Mouse (Mus musculus) embryonic stem cell, embryonic (primary cell): ENCODE results near the gene Zfp105.

Source experiments
- CTCF ChIA-PET, 4 experiments: fragments of 300-600 bp in 2 of 4; fragments of 350-600 bp in 2 of 4; sonication (Branson Sonifier 250); formaldehyde crosslinking; loops; one replicate each; lab custom pipeline; 2022; ENCODE audit warnings: inconsistent platforms in 2 of 4; lab: Charles Lee
- POLR2A ChIA-PET, 4 experiments: fragments of 300-600 bp in 2 of 4; fragments of 350-600 bp in 2 of 4; sonication (Branson Sonifier 250); formaldehyde crosslinking; loops; one replicate each; lab custom pipeline; 2022; ENCODE audit warnings: antibody characterized with exemption in 4 of 4, inconsistent platforms in 1 of 4; lab: Charles Lee

Gene Zfp105

GRCm38 (mm10) chr9:122922936-122923381 is at the start of gene Zfp105:
Gene Zfp105 (plus strand): TSS chr9:122923072.
- ChIA-PET POLR2A (interaction anchor here in 3 of 4 experiments (0.5 to 2.0 kb wide), 13 partner anchors 11 to 836 kb away, joined by 3 to 7 read pairs (median 3); partner anchors contain the start of genes 1110059G10Rik (in 1 of the 3), Exosc7 (in 1 of the 3), Tcaim (in 1 of the 3) and Zdhhc3 (in 1 of the 3)), CTCF (no interaction called here)

DNA sequence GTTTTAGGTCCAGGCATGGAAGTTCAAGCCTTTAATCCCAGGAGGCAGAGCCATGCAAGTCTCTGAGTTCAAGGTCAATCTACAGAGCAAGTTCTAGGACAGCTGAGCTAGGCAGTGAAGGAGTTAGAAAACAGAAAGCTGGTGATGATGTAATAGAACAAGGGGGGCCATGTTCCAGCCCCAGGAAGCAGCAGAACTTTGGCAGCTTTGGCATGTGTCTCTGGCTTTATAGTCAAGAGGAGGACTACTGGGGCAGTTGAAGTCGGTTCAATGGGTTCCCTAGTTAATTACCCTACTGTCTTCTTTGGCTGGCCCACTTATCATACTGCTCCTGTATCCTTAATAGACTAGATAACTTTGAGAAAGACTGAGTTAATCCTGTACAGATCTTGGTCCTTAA is 48.2 kb upstream of the Zfp105 start:
- ChIA-PET CTCF (no interaction called here), POLR2A (interaction anchor here in 1 of 4 experiments (0.6 kb wide), 1 partner anchor 18 kb away, joined by 3 read pairs; no protein-coding TSS in a partner anchor)

DNA sequence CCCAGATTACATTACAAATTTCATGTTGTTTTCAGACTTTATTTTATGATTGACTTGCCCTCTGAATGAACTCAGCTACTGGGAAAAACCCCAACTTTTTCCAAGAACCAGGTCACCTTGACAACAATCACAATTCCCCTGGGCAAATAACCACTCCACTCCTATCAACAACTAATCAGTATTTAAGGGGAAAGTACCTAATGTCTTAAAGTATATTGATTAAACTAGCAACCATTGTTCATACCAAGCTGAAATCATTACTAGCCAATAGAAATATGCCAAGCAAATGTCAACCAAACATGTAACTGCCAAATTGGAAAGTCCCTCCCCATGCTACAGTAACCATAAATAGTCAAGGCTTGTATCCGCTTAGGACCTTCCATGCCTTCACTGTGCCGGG is 47.7 kb upstream of the Zfp105 start:
- CTCF ChIA-PET, result no interaction called here
- POLR2A ChIA-PET, result interaction anchor here in 1 of 4 experiments (0.8 kb wide), 1 partner anchor 468 kb away, joined by 3 read pairs; no protein-coding TSS in a partner anchor

- POLR2A ChIA-PET, result no interaction called here
- CTCF ChIA-PET, result interaction anchor here in 2 of 4 experiments (0.6 to 0.8 kb wide), 2 partner anchors 48 to 131 kb away, joined by 3 to 5 read pairs; no protein-coding TSS in a partner anchor
These were observed 37.5 kb upstream of the Zfp105 start, which contains the start of gene Zkscan7 for GRCm38 (mm10) chr9:122885385-122885784. Gene Zkscan7 (plus strand): TSS chr9:122885685.

- CTCF ChIA-PET, result no interaction called here
These were observed 36.3 kb upstream of the Zfp105 start for GRCm38 (mm10) chr9:122886372-122887179.

DNA sequence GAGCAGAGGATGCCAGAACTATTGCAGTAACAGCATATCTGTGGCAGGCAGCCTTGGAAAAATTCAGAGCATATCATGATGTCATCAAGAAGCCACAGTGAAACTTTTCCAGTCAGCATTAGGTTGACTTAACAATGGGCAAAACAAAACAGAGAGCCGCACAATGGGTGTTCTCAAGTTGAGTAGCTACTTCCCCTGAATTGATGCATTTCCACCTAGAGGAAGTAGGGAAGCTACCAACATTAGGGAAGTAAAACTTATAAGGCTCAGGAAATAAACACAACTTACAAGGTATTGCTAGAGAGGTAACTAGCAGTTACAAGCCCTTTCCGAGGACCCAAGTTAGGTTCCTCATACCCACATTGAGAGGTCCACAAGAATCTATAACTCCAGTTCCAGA is 21.8 kb upstream of the Zfp105 start:
- ChIA-PET CTCF (interaction anchor here in 2 of 4 experiments (0.6 kb wide), 2 partner anchors 151 to 395 kb away, joined by 3 to 6 read pairs; no protein-coding TSS in a partner anchor), POLR2A (interaction anchor here in 1 of 4 experiments (1.0 to 1.2 kb wide), 2 partner anchors 13 to 22 kb away, joined by 3 read pairs; partner anchors contain the start of gene Zfp105)

More at GRCm38 (mm10) chr9:122886372-122887179, 36.3 kb upstream of the Zfp105 start:
- POLR2A ChIA-PET, result interaction anchor here in 2 of 4 experiments (0.6 to 1.5 kb wide), 3 partner anchors 14 to 49 kb away, joined by 3 to 4 read pairs (median 4); no protein-coding TSS in a partner anchor

DNA sequence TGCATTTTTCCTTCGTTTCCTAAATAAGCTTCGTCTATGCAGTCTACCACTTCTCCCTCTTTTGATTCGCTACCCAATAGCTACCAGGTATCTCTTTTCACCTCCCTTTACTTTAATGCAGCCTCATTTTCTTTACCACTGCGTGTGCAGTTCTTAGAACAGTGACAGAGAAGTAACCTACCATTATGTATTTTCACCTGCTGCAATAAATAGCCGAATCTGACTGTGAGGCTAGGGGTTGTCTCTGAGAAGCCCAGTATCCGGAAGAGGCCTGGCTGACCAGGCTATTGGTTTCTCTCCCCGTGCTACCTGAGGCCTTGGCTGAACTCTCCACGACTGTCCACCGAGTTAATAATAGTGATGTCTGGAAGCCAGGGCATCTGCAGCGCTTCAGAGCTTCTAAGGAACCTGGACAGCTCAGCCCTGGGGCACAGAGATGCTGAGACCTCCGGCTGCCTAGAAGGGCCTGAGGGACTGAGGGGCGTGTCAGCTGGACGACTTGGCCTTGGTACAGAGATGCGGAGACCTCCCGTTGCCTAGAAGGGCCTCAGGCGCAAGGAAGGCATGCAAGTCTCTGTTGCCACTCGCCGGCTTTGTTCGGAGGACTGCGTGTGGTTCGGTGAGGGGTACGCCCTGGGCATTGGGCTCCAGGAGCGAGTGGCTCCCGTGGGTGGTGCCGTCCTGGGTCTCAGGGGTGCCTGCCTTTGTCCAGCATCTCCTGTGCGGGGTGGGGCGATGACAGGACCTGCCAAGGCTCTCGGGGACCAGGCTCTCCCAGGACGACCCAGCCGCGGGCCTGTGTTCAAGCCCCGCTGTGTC is 19.9 kb upstream of the Zfp105 start:
- CTCF ChIA-PET, result interaction anchor here in 1 of 4 experiments (0.7 kb wide), 1 partner anchor 166 kb away, joined by 3 read pairs; no protein-coding TSS in a partner anchor
- POLR2A ChIA-PET, result interaction anchor here in 3 of 4 experiments (0.6 to 2.3 kb wide), 14 partner anchors 9 to 210 kb away, joined by 3 to 9 read pairs (median 4); partner anchors contain the start of genes Zfp445 (in 2 of the 3), 1110059G10Rik (in 1 of the 3), Exosc7 (in 1 of the 3) and Kif15 (in 1 of the 3)

DNA sequence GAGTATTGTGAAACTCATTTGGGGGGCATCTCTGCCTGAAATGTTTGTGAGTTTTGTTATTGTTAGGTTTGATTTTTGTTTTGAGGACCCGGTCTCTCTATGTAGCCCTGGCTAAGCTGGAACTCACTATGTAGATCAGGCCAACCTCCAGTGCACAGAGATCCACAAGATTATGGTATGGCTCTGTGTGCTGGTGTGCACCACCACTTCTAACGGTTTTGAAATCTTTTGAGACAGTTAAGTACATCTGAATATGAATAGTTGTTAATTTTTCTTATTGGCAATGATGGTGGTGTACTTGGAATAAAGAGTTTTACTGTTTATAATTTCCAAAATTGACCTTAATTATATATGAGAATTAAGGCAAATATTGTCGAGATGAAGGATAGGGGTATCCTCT is 436 bp upstream of the Zfp105 start:
- ChIA-PET POLR2A (interaction anchor here in 3 of 4 experiments (0.6 to 2.0 kb wide), 8 partner anchors 11 to 758 kb away, joined by 3 to 7 read pairs (median 4); partner anchors contain the start of gene 1110059G10Rik (in 1 of the 3)), CTCF (interaction anchor here in 1 of 4 experiments (0.8 kb wide), 1 partner anchor 316 kb away, joined by 3 read pairs; no protein-coding TSS in a partner anchor)

DNA sequence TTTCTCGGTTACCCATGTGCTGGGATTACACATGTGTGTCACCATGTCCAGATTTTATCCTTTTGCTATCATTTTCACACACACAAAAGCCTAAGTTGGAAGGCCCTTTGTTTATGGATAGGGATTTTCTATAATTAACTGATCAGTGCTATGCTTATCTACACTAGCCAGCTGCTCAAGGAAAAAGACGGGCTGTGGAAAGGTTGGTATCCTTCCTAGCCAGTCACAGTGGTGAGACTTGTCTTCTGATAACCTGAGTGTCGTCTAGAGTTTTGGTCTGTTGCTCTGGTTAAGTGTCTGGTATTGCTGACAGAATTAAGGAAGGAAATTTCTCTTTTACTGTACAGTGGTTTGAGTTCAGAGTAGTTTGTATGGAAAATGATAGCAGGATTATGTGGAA is 6.0 kb downstream of the Zfp105 start:
- ChIA-PET POLR2A (no interaction called here), CTCF (no interaction called here)

GRCm38 (mm10) chr9:122950643-122951475 is 28.0 kb downstream of the Zfp105 start, which contains the start of the genes 1110059G10Rik and Kif15:
Gene 1110059G10Rik (minus strand): TSS chr9:122951000.
Gene Kif15 (plus strand): TSS chr9:122951046.
- ChIA-PET POLR2A (interaction anchor here in 2 of 4 experiments (0.9 to 1.6 kb wide), 16 partner anchors 8 to 162 kb away, joined by 3 to 12 read pairs (median 3); partner anchors contain the start of genes Exosc7 (in 1 of the 2), Tcaim (in 1 of the 2), Tmem42 (in 1 of the 2) and Zdhhc3 (in 1 of the 2)), CTCF (no interaction called here)
